Mouse (Mus musculus): ENCODE measurements at regions not wholly inside any gene's neighbourhood (a gene's known extent, or its start where the extent isn't known, plus 50 kb on each side); places are given as distances from the start of the nearest gene placed in this dataset.
"Not testable (repeated sequence)": the region's sequence is repeated elsewhere in the genome, so short reads cannot be mapped to it uniquely, and the experiment has no call there.

- Histone ChIP-seq H3K36me3 (no peaks in the 10 kb centered on the region), H3K9ac (no peak overlapping the region), H3K27me3 (no peaks in the 10 kb centered on the region), H3K4me1 (replicated peaks) (no peaks in the 10 kb centered on the region), H3K4me2 (no peak overlapping the region), H3K4me3 (no peak overlapping the region), H3K9me3 (no peaks in the 10 kb centered on the region), H3K27ac (replicated peaks) (no peak overlapping the region)
- WGBS, result 24% methylated on average over 1 of the region's 1 CpGs
- no peak for ATAC-seq (ENCODE audit: low FRiP score, low read depth)
Measured at GRCm38 (mm10) chr7:73827549-73827948, 87.4 kb downstream of the Fam174b start.

GRCm38 (mm10) chr7:73830581-73830980 lies 90.5 kb downstream of the Fam174b start:
- 78% methylated on average over 6 of the region's 6 CpGs for WGBS
- no peaks in the 10 kb centered on the region for H3K36me3 ChIP-seq
- no peaks in the 10 kb centered on the region for H3K4me1 ChIP-seq (replicated peaks)
- H3K9ac ChIP-seq, result no peak overlapping the region
- H3K27me3 ChIP-seq, result no peaks in the 10 kb centered on the region
- H3K4me3 ChIP-seq, result no peak overlapping the region
- H3K9me3 ChIP-seq, result no peaks in the 10 kb centered on the region
- H3K27ac ChIP-seq (replicated peaks), result no peak overlapping the region
- no peak overlapping the region for H3K4me2 ChIP-seq
- no peak for ATAC-seq (ENCODE audit: low FRiP score, low read depth)

- no peak overlapping the region for H3K4me2 ChIP-seq
- H3K4me1 ChIP-seq (replicated peaks), result no peaks in the 10 kb centered on the region
- no peaks in the 10 kb centered on the region for H3K36me3 ChIP-seq
- H3K9ac ChIP-seq, result no peak overlapping the region
- no peak overlapping the region for H3K4me3 ChIP-seq
- WGBS, result 80% methylated on average over 3 of the region's 3 CpGs
- H3K9me3 ChIP-seq, result no peaks in the 10 kb centered on the region
- H3K27ac ChIP-seq (replicated peaks), result no peak overlapping the region
- no peak for ATAC-seq (ENCODE audit: low FRiP score, low read depth)
- no peaks in the 10 kb centered on the region for H3K27me3 ChIP-seq
Measured at GRCm38 (mm10) chr7:73840381-73840780, 100.3 kb downstream of the Fam174b start.

GRCm38 (mm10) chr7:73852184-73852583 lies 112.1 kb downstream of the Fam174b start:
- 85% methylated on average over 9 of the region's 9 CpGs for WGBS
- no peak overlapping the region for H3K9ac ChIP-seq
- ATAC-seq (ENCODE audit: low FRiP score, low read depth), result no peak
- H3K27ac ChIP-seq (replicated peaks), result no peak overlapping the region
- no peaks in the 10 kb centered on the region for H3K9me3 ChIP-seq
- no peak overlapping the region for H3K4me2 ChIP-seq
- H3K4me1 ChIP-seq (replicated peaks), result no peaks in the 10 kb centered on the region
- H3K4me3 ChIP-seq, result no peak overlapping the region
- no peaks in the 10 kb centered on the region for H3K27me3 ChIP-seq
- H3K36me3 ChIP-seq, result no peaks in the 10 kb centered on the region

DNA sequence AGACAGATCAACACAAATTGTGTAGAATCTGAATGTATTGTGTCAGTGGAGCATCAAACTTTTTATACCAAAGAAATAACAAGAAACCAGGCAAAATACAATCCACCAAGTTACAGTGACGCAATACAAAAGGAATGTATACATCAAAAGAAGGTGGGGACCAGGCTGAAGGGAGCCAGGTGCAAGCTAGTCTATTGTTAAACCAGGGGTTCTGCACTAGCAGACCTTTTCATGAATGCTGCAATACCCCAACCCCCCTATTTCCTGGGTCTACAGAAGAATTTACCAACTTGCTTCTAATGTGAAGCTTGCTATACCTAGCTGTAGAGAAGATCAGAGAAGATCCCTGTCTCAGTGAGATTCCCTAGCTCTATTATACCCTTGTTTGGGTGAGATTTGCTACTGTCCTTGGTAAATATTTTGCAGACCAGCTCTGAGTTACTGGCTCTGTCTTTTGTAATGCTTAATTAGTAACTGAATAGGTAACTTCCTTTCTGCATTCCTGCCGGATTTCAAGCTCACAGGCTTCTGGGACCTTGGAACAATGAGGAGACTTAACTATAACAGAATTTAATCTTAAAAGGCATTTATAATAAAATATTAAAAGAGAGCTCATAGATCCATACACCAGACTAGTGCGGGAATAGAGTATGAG lies 113.3 kb downstream of the Fam174b start:
- H3K36me3 ChIP-seq; H3K4me3 ChIP-seq; H3K27me3 ChIP-seq; H3K27ac ChIP-seq (replicated peaks); H3K4me2 ChIP-seq; H3K9me3 ChIP-seq; H3K9ac ChIP-seq; ATAC-seq (ENCODE audit: low FRiP score, low read depth); H3K4me1 ChIP-seq (replicated peaks): not testable (repeated sequence)
- 70% methylated on average over 3 of the region's 3 CpGs for WGBS

GRCm38 (mm10) chr7:73855489-73855888 lies 115.4 kb downstream of the Fam174b start:
- H3K4me2 ChIP-seq, result no peak overlapping the region
- H3K9ac ChIP-seq, result no peak overlapping the region
- no peaks in the 10 kb centered on the region for H3K9me3 ChIP-seq
- no peak overlapping the region for H3K27ac ChIP-seq (replicated peaks)
- H3K4me1 ChIP-seq (replicated peaks), result no peaks in the 10 kb centered on the region
- H3K36me3 ChIP-seq, result no peaks in the 10 kb centered on the region
- no peaks in the 10 kb centered on the region for H3K27me3 ChIP-seq
- WGBS, result 53% methylated on average over 4 of the region's 4 CpGs
- H3K4me3 ChIP-seq, result no peak overlapping the region
- no peak for ATAC-seq (ENCODE audit: low FRiP score, low read depth)

- no peak overlapping the region for H3K27ac ChIP-seq (replicated peaks)
- WGBS, result 59% methylated on average over 6 of the region's 6 CpGs
- H3K36me3 ChIP-seq, result no peaks in the 10 kb centered on the region
- H3K9ac ChIP-seq, result no peak overlapping the region
- no peak overlapping the region for H3K4me2 ChIP-seq
- no peak overlapping the region for H3K4me3 ChIP-seq
- no peaks in the 10 kb centered on the region for H3K4me1 ChIP-seq (replicated peaks)
- H3K9me3 ChIP-seq, result 0 out of 2 replicates have a peak, but pooled peaks cover 5% of the 10 kb centered on the region
- H3K27me3 ChIP-seq, result no peaks in the 10 kb centered on the region
- no peak for ATAC-seq (ENCODE audit: low FRiP score, low read depth)
Measured at GRCm38 (mm10) chr7:73856908-73857307, 116.8 kb downstream of the Fam174b start.

DNA sequence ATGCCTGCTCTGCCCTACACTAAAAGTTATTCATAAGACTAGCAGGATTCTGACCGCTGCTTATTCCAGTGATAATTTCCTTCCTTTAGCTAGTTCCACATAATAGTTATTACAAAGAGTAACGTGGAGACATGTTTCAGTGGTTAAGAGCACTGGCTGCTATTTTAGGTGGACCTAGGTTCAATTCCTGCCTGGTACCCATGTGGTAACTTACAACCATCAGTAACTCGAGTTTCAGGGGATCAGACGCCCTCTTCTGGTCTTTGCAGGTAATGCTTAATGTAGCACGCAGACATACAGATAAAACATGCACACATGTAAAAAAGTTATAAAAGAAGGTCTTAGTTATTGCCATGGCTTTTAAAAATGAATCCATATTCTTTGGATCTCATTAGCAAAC lies 125.0 kb downstream of the Fam174b start:
- Histone ChIP-seq H3K4me2 (no peak overlapping the region), H3K27me3 (no peaks in the 10 kb centered on the region), H3K4me1 (replicated peaks) (no peaks in the 10 kb centered on the region), H3K36me3 (no peaks in the 10 kb centered on the region), H3K27ac (replicated peaks) (no peak overlapping the region), H3K4me3 (no peak overlapping the region), H3K9me3 (0 out of 2 replicates have a peak, but pooled peaks cover 5% of the 10 kb centered on the region), H3K9ac (no peak overlapping the region)
- ATAC-seq (ENCODE audit: low FRiP score, low read depth), result no peak
- WGBS, result 72% methylated on average over 5 of the region's 5 CpGs

DNA sequence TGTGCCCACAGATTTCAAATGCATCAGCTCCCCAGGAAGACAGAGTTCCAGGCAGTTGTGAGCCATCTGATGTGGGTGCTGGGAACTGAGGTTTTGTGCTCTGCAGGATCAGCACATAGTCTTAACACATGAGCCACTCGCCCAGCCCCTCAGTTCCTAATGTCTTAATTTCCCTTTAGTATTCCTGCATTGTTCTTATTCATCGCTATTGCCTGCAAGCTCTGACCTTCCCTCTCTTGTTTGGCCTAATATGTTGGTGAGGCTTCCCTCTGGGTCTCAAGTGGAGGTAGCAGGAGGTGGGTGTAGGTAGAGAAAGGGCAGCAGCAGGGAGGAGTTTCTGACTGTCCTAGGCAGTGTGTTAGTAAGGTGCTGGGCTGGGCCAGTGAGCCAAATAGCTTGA lies 132.1 kb downstream of the Fam174b start:
- Histone ChIP-seq H3K4me2 (no peak overlapping the region), H3K27ac (replicated peaks) (no peak overlapping the region), H3K27me3 (no peaks in the 10 kb centered on the region), H3K9ac (no peak overlapping the region), H3K4me1 (replicated peaks) (no peaks in the 10 kb centered on the region), H3K4me3 (no peak overlapping the region), H3K36me3 (no peaks in the 10 kb centered on the region), H3K9me3 (no peaks in the 10 kb centered on the region)
- ATAC-seq (ENCODE audit: low FRiP score, low read depth), result no peak
- 56% methylated on average over 2 of the region's 2 CpGs for WGBS

DNA sequence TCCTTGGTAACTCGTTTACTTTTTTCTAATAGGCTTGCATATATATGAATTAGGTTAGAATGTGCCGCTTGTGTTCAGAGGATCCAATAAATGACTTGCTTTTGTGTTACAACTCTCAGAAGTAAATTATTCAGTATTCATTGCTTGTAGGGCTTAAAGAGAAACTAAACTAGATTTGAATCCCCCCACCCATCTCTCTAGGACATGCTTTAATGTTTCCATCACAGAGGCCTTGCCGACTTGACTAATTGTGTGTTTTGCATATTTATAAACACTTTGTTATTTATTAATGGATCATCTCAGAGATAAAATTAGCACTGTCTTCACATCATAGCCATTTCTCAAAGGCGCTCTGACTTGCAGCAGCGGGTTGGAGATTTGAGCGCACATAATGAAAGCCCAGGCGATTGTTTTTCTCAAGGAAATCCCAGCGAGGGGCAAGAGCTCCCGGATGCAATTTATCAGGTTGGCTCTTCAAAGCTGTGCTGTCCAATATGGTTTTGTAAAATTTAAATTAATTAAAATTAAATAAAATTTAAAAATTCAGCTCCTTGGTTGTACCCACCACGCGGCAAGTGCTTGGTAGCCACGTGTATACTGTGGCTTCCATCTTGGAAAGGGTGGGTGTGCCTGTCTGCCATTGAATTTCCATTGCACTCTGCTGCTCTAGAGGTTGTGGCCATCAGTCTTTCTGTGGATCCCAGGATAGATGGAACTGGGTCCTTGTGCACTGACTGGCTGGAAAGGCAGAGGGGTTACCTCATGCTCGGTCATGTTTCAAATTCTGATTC lies 132.0 kb downstream of the St8sia2 start:
- Histone ChIP-seq H3K4me2 (no peak overlapping the region), H3K4me3 (no peak overlapping the region), H3K27ac (replicated peaks) (no peak overlapping the region), H3K9me3 (no peaks in the 10 kb centered on the region), H3K4me1 (replicated peaks) (no peaks in the 10 kb centered on the region), H3K9ac (no peak overlapping the region), H3K36me3 (no peaks in the 10 kb centered on the region), H3K27me3 (no peaks in the 10 kb centered on the region)
- 61% methylated on average over 13 of the region's 13 CpGs for WGBS
- 0 out of 2 replicates have a peak, but pooled peaks have one; percentile 48 for ATAC-seq (ENCODE audit: low FRiP score, low read depth)

- Histone ChIP-seq H3K4me2 (no peak overlapping the region), H3K27ac (replicated peaks) (no peak overlapping the region), H3K4me1 (replicated peaks) (no peaks in the 10 kb centered on the region), H3K27me3 (no peaks in the 10 kb centered on the region), H3K9ac (no peak overlapping the region), H3K36me3 (no peaks in the 10 kb centered on the region), H3K4me3 (no peak overlapping the region), H3K9me3 (no peaks in the 10 kb centered on the region)
- ATAC-seq (ENCODE audit: low FRiP score, low read depth), result no peak
- WGBS, result 55% methylated on average over 7 of the region's 7 CpGs
Measured at GRCm38 (mm10) chr7:73886152-73886551, 127.3 kb downstream of the St8sia2 start.
